Mouse (Mus musculus) limb, embryonic 14.5 days (tissue): ENCODE measurements at regions not wholly inside any gene's neighbourhood (a gene's known extent, or its start where the extent isn't known, plus 50 kb on each side); places are given as distances from the start of the nearest gene placed in this dataset.

Source experiments
- ATAC-seq: fragments of 200-750 bp; cut with Nextera tagmentation; 2 replicates; pipeline ENCODE4 v1.8.0; 2017; ENCODE audit warnings: low read depth, moderate number of reproducible peaks, moderate TSS enrichment; ENCODE audit not compliant: low FRiP score
- DNase-seq: peaks from one replicate; pipeline ENCODE4 v3.0.0-alpha.2; 2015; ENCODE audit warnings: low spot score
- H3K27ac ChIP-seq: fragments of 300-500 bp; sonication (generic); replicated peaks from 2 replicates; pipeline ENCODE4 v1.5.1; 2014; ENCODE audit warnings: low read depth, mild to moderate bottlenecking, low read length, moderate library complexity, mixed read lengths
- H3K27me3 ChIP-seq: fragments of 300-500 bp; sonication (generic); 2 replicates; pipeline ENCODE4 v1.6.1; 2014; ENCODE audit warnings: low read length, mixed read lengths; ENCODE audit not compliant: control insufficient read depth, insufficient read depth
- H3K36me3 ChIP-seq: fragments of 300-500 bp; sonication (generic); 2 replicates; pipeline ENCODE4 v1.6.1; 2014; ENCODE audit warnings: mild to moderate bottlenecking, low read length, moderate library complexity, mixed read lengths; ENCODE audit not compliant: control insufficient read depth, insufficient read depth
- H3K4me1 ChIP-seq: fragments of 300-500 bp; sonication (generic); 2 replicates; pipeline ENCODE4 v1.6.1; 2014; ENCODE audit warnings: antibody characterized with exemption, low read length, mixed read lengths; ENCODE audit not compliant: control insufficient read depth, insufficient read depth
- H3K4me2 ChIP-seq: fragments of 300-500 bp; sonication (generic); replicated peaks from 2 replicates; pipeline ENCODE4 v1.6.1; 2014; ENCODE audit warnings: low read depth, mild to moderate bottlenecking, low read length, moderate library complexity; ENCODE audit not compliant: severe bottlenecking
- H3K4me3 ChIP-seq: fragments of 300-500 bp; sonication (generic); replicated peaks from 2 replicates; pipeline ENCODE4 v1.5.1; 2014; ENCODE audit warnings: low read length
- H3K9ac ChIP-seq: fragments of 300-500 bp; sonication (generic); 2 replicates; pipeline ENCODE4 v1.6.1; 2014; ENCODE audit warnings: mild to moderate bottlenecking, low read depth, low read length, moderate library complexity; ENCODE audit not compliant: severe bottlenecking
- H3K9me3 ChIP-seq: fragments of 300-500 bp; sonication (generic); 2 replicates; pipeline ENCODE4 v1.6.1; 2016; ENCODE audit warnings: low read length; ENCODE audit not compliant: control insufficient read depth
- POLR2A ChIP-seq: fragments of 200-500 bp; IDR thresholded peaks from 2 replicates; pipeline ENCODE4 v1.8.0; 2012; ENCODE audit warnings: inconsistent platforms, mild to moderate bottlenecking, moderate library complexity, borderline replicate concordance; ENCODE audit not compliant: insufficient read depth, insufficient read length; ENCODE audit errors: extremely low read depth
- WGBS: fragments of 180-500 bp; shearing (Covaris S2); extraction: QIAGEN DNeasy Blood & Tissue Kit; methylation state at CpG from one replicate; pipeline ENCODE4 v1.1.7; 2014; 5-methylcytosine and 5-hydroxymethylcytosine counted together

GRCm38 (mm10) chr6:143579223-143579622, 412.2 kb downstream of the Etnk1 start:
- Histone ChIP-seq H3K36me3 (no peaks in the 10 kb centered on the region), H3K4me3 (no peak overlapping the region), H3K27ac (no peak overlapping the region), H3K9ac (no peak overlapping the region), H3K9me3 (no peaks in the 10 kb centered on the region), H3K4me2 (no peak overlapping the region), H3K27me3 (no peaks in the 10 kb centered on the region), H3K4me1 (no peaks in the 10 kb centered on the region)
- no peak for ATAC-seq
- DNase-seq: no peak
- TF ChIP-seq POLR2A: no peak
- WGBS: 96% methylated on average over 1 of the region's 1 CpGs

GRCm38 (mm10) chr6:143589666-143590065, 422.6 kb downstream of the Etnk1 start:
- no peak overlapping the region for H3K9ac ChIP-seq
- no peaks in the 10 kb centered on the region for H3K9me3 ChIP-seq
- ATAC-seq: no peak
- no peak overlapping the region for H3K4me3 ChIP-seq
- no peaks in the 10 kb centered on the region for H3K27me3 ChIP-seq
- no peak for DNase-seq
- H3K4me2 ChIP-seq: no peak overlapping the region
- H3K27ac ChIP-seq: no peak overlapping the region
- TF ChIP-seq POLR2A: no peak
- no peaks in the 10 kb centered on the region for H3K36me3 ChIP-seq
- WGBS: 84% methylated on average over 1 of the region's 1 CpGs
- H3K4me1 ChIP-seq: peaks cover 2% of the 10 kb centered on the region; the same call in 1 of the 2 replicates

- Histone ChIP-seq H3K27me3 (no peaks in the 10 kb centered on the region), H3K9ac (no peak overlapping the region), H3K4me3 (no peak overlapping the region), H3K9me3 (no peaks in the 10 kb centered on the region), H3K27ac (no peak overlapping the region), H3K4me2 (no peak overlapping the region), H3K4me1 (peaks cover 2% of the 10 kb centered on the region; the same call in 1 of the 2 replicates), H3K36me3 (no peaks in the 10 kb centered on the region)
- ATAC-seq (no peak), DNase-seq (no peak)
- TF ChIP-seq POLR2A: no peak
- WGBS: 31% methylated on average over 4 of the region's 4 CpGs
These were observed 423.2 kb downstream of the Etnk1 start for GRCm38 (mm10) chr6:143590231-143590630.

GRCm38 (mm10) chr6:143592490-143592889, 425.5 kb downstream of the Etnk1 start:
- Histone ChIP-seq H3K27me3 (no peaks in the 10 kb centered on the region), H3K36me3 (no peaks in the 10 kb centered on the region), H3K4me3 (no peak overlapping the region), H3K9ac (no peak overlapping the region), H3K27ac (no peak overlapping the region), H3K4me1 (peaks cover 2% of the 10 kb centered on the region; the same call in 1 of the 2 replicates), H3K9me3 (no peaks in the 10 kb centered on the region), H3K4me2 (no peak overlapping the region)
- DNase-seq (no peak), ATAC-seq (no peak)
- no peak for TF ChIP-seq POLR2A
- WGBS: 88% methylated on average over 3 of the region's 3 CpGs

- 29% methylated on average over 2 of the region's 2 CpGs for WGBS
- Histone ChIP-seq H3K27me3 (no peaks in the 10 kb centered on the region), H3K36me3 (no peaks in the 10 kb centered on the region), H3K9me3 (no peaks in the 10 kb centered on the region), H3K4me1 (no peaks in the 10 kb centered on the region), H3K27ac (no peak overlapping the region), H3K4me2 (no peak overlapping the region), H3K4me3 (no peak overlapping the region), H3K9ac (no peak overlapping the region)
- TF ChIP-seq POLR2A: no peak
- ATAC-seq: no peak
- no peak for DNase-seq
These were observed 428.5 kb downstream of the Etnk1 start for GRCm38 (mm10) chr6:143595486-143595885.

GRCm38 (mm10) chr6:143597414-143597813, 430.4 kb downstream of the Etnk1 start:
- Histone ChIP-seq H3K36me3 (no peaks in the 10 kb centered on the region), H3K4me2 (no peak overlapping the region), H3K4me1 (no peaks in the 10 kb centered on the region), H3K9ac (no peak overlapping the region), H3K9me3 (no peaks in the 10 kb centered on the region), H3K27ac (no peak overlapping the region), H3K27me3 (no peaks in the 10 kb centered on the region), H3K4me3 (no peak overlapping the region)
- TF ChIP-seq POLR2A: no peak
- ATAC-seq: no peak
- 61% methylated on average over 3 of the region's 3 CpGs for WGBS
- DNase-seq: no peak
